Mouse (Mus musculus) kidney, embryonic 14.5 days (tissue): ENCODE data around the gene Hspb2. TPM values are rescaled to one million over a fixed set of nuclear protein-coding genes. Genes with fewer than 3 reads are reported as not detected.

Source experiments
- ATAC-seq: fragments of 200-750 bp; cut with Nextera tagmentation; 2 replicates; pipeline ENCODE4 v1.8.0; 2017; ENCODE audit warnings: moderate number of reproducible peaks, mild to moderate bottlenecking, moderate TSS enrichment, moderate library complexity; ENCODE audit not compliant: low FRiP score, low TSS enrichment
- H3K27ac ChIP-seq: fragments of 300-500 bp; sonication (generic); 2 replicates; pipeline ENCODE4 v1.5.1; 2014; ENCODE audit warnings: low read depth, mild to moderate bottlenecking, low read length, moderate library complexity, mixed read lengths
- H3K27me3 ChIP-seq: fragments of 300-500 bp; sonication (generic); 2 replicates; pipeline ENCODE4 v1.6.1; 2014; ENCODE audit warnings: mild to moderate bottlenecking, low read length; ENCODE audit not compliant: control insufficient read depth, insufficient read depth
- H3K36me3 ChIP-seq: fragments of 300-500 bp; sonication (generic); 2 replicates; pipeline ENCODE4 v1.6.1; 2014; ENCODE audit warnings: low read length, mixed read lengths; ENCODE audit not compliant: control insufficient read depth, insufficient read depth
- H3K4me1 ChIP-seq: fragments of 300-500 bp; sonication (generic); 2 replicates; pipeline ENCODE4 v1.6.1; 2014; ENCODE audit warnings: low read length, mixed read lengths; ENCODE audit not compliant: control insufficient read depth, insufficient read depth
- H3K4me2 ChIP-seq: fragments of 300-500 bp; sonication (generic); replicated peaks from 2 replicates; pipeline ENCODE4 v1.6.1; 2014; ENCODE audit warnings: low read depth, mild to moderate bottlenecking, low read length
- H3K4me3 ChIP-seq: fragments of 300-500 bp; sonication (generic); 2 replicates; pipeline ENCODE4 v1.5.1; 2014; ENCODE audit warnings: mild to moderate bottlenecking, low read length
- H3K9ac ChIP-seq: fragments of 300-500 bp; sonication (generic); 2 replicates; pipeline ENCODE4 v1.6.1; 2014; ENCODE audit warnings: low read depth, mild to moderate bottlenecking, low read length, moderate library complexity
- H3K9me3 ChIP-seq: fragments of 300-500 bp; sonication (generic); 2 replicates; pipeline ENCODE4 v1.6.1; 2016; ENCODE audit warnings: low read length; ENCODE audit not compliant: control insufficient read depth
- WGBS: fragments of 180-500 bp; shearing (Covaris S2); extraction: QIAGEN DNeasy Blood & Tissue Kit; methylation state at CpG from one replicate; pipeline ENCODE4 v1.1.7; 2014; 5-methylcytosine and 5-hydroxymethylcytosine counted together
- polyA plus RNA-seq: library from polyadenylated mRNA; unstranded; fragments of >200 nt; fragmentation: Nextera tagmentation; extraction: Ambion mirVana; gene quantifications from 2 replicates; pipeline ENCODE4 v1.2.1, GENCODE M21; 2014

The Hspb2 gene
- polyA plus RNA-seq, 1 experiment from 2014 or later = 0.72 TPM

DNA sequence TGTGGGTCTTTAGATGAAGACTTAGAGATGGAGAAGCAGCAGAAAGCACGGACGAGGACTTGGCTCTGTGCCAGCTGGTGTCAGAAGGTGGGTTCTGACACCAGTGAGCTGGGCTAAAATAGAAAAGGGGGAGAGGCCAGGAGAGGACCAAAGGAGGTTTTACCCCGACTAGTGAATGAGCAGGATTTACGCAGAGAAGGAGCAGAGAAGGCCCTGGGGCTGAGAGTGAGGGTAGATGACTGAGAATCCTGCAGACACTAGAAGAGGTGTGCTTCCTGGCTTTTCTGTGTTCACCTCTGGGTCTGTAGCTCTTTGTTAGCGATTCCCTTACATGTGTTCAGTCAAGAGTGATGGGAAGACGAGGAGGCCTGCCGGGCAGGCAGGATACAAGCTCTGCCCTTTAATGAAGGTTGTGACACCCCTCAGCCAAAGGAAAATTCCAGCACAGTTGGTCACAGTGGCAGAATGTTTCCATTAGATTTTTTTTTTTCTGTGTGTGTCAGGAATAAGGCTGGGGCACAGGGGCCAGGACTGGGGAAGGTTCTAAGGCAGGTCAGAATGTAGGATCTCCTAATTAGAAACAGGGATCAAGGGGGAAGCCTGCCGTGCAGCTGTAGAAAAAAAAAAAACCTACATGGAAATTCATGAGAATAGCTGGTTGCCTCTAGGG, 26.1 kb downstream of the Hspb2 start:
- WGBS = 47% methylated on average over 8 of the region's 8 CpGs
- H3K4me2 ChIP-seq = no peak overlapping the region
- ATAC-seq = no peak

DNA sequence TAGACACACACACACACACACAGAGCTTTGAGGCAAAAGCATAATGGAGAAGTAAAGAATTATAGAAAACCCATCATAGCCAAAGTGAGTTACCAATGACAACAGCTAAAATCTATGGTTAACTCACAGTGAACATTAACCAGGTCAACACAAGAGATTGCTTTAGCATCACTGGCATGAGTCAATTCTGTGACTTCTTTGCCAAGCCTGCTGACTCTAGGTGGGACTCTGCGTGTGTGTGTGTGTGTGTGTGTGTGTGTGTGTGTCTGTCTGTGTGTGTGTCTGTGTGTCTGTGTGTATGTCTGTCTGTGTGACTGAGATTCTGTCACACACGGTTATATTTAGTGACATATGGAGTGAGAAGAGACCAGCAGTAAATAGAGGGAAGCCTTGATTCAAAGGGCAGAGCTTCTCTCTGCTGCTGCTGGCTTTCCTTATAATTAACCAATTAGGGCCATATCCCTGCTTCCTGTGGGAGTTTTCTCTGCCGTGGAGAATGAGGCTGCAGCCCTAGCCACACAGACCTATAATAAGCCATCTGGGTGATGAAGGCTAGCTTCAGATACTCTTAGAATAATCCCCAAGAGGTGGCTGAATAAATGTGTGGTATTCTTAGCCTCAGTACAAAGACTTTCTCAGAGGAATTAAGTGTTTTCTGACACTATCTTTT, 27.4 kb downstream of the Hspb2 start:
- no peak overlapping the region for H3K27ac ChIP-seq
- H3K4me1 ChIP-seq = peaks cover 4% of the 10 kb centered on the region; the same call in 1 of the 2 replicates
- H3K27me3 ChIP-seq = no peaks in the 10 kb centered on the region
- no peak overlapping the region for H3K4me3 ChIP-seq
- ATAC-seq = no peak
- no peaks in the 10 kb centered on the region for H3K9me3 ChIP-seq
- 45% methylated on average over 3 of the region's 3 CpGs for WGBS
- H3K36me3 ChIP-seq = no peaks in the 10 kb centered on the region
- no peak overlapping the region for H3K4me2 ChIP-seq
- no peak overlapping the region for H3K9ac ChIP-seq

More for the DNA sequence above, 26.1 kb downstream of the Hspb2 start:
- Histone ChIP-seq H3K4me1 (peaks cover 4% of the 10 kb centered on the region; the same call in 1 of the 2 replicates), H3K27ac (no peak overlapping the region), H3K27me3 (no peaks in the 10 kb centered on the region), H3K36me3 (no peaks in the 10 kb centered on the region), H3K9ac (no peak overlapping the region), H3K4me3 (no peak overlapping the region), H3K9me3 (no peaks in the 10 kb centered on the region)

DNA sequence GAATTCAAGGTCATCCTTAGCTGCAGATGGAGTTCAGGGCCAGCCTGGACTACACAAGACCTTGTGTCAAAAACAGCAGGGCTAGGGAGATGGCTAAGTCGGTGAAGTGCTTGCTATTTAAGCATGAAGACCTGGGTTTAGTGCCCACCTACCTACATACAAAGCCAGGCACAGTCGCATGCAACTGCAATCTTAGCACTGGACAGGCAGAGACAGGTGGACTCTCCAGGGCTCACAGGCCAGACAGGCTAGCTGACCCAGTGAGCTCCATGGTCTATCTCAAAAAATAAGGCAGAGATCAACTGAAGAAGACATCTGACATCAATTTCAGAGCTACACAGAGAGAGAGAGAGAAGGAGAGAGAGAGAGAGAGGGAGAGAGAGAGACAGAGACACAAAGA, 28.0 kb downstream of the Hspb2 start:
- Histone ChIP-seq H3K4me3 (no peak overlapping the region), H3K9ac (no peak overlapping the region), H3K4me2 (no peak overlapping the region), H3K36me3 (no peaks in the 10 kb centered on the region), H3K27me3 (no peaks in the 10 kb centered on the region), H3K9me3 (no peaks in the 10 kb centered on the region), H3K4me1 (peaks cover 4% of the 10 kb centered on the region; the same call in 1 of the 2 replicates), H3K27ac (no peak overlapping the region)
- 90% methylated on average over 2 of the region's 2 CpGs for WGBS
- no peak for ATAC-seq

DNA sequence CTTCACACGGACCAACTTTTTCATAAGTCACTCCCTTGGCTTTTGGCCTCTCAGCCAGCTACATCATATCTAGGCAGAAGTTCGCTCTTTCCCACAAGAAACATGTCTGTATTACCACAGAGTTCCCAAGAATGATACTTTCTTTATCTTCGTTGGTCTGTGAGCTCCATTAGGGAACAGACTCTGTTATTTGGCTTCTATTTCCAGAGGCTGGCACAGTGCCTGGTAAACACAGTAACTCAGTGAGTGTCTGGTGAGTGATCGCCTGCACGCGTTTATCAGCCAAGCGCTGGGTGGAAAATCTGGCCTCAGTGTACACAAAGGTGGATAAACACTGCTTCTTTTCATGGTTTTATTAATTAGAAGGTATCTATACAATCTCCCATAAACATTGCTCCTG, 28.7 kb downstream of the Hspb2 start:
- ATAC-seq = no peak
- no peak overlapping the region for H3K9ac ChIP-seq
- H3K36me3 ChIP-seq = no peaks in the 10 kb centered on the region
- H3K9me3 ChIP-seq = no peaks in the 10 kb centered on the region
- H3K4me3 ChIP-seq = no peak overlapping the region
- H3K27me3 ChIP-seq = no peaks in the 10 kb centered on the region
- no peak overlapping the region for H3K4me2 ChIP-seq
- 74% methylated on average over 7 of the region's 7 CpGs for WGBS
- H3K4me1 ChIP-seq = peaks cover 4% of the 10 kb centered on the region; the same call in 1 of the 2 replicates
- no peak overlapping the region for H3K27ac ChIP-seq

DNA sequence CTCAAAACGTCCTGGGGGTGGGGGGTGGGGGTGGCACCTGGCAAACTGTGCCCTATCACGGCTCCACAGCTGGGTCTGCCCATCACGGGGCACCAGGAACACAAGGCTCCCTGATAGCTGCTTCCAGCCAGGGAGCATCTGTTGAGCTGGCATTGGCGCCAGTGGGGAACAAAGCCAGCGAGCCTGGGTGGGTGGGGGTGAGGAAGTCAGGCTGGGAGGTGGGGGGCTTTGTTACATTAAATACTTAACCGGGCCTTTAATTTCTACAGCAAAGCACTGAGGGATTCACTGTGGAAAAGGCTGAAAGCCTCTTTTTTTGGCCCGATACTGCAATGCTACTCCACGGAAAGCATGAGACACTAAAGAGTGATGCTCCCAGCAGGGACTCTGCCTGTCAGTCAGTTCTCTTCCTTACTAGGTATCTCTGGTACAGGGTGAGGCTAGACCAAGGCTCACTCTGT, 29.7 kb downstream of the Hspb2 start:
- no peak for ATAC-seq

DNA sequence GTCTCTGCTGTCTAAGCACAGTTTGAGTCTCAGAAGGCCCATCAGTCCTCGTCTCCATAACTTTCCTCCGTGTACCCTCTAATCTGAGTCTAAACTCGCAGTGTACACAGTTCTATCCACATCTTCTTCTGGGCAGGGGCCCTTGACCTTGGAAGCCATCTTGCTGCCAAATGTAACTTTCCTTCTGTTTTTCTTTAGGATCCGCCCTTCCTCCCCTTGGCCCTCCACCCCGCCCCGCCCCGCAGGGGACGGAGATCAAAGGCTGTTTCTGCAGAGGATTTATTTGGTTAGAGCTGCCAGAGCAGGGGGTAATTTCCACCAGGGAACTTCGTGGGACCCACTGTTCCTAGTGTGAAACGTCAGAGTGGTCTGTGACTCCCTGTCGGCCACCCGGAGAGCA, 31.1 kb downstream of the Hspb2 start:
- Histone ChIP-seq H3K27ac (no peak overlapping the region), H3K4me3 (no peak overlapping the region), H3K4me1 (no peaks in the 10 kb centered on the region), H3K27me3 (no peaks in the 10 kb centered on the region), H3K9ac (no peak overlapping the region), H3K9me3 (no peaks in the 10 kb centered on the region), H3K36me3 (no peaks in the 10 kb centered on the region), H3K4me2 (no peak overlapping the region)
- whole genome bisulfite sequencing = 9% methylated on average over 12 of the region's 12 CpGs
- ATAC-seq = peak; percentile 46; the same call in 1 of the 2 replicates

More for the DNA sequence above, 29.7 kb downstream of the Hspb2 start:
- 52% methylated on average over 8 of the region's 8 CpGs for WGBS
- Histone ChIP-seq H3K36me3 (no peaks in the 10 kb centered on the region), H3K9me3 (no peaks in the 10 kb centered on the region), H3K27ac (no peak overlapping the region), H3K27me3 (no peaks in the 10 kb centered on the region), H3K4me3 (no peak overlapping the region), H3K9ac (no peak overlapping the region), H3K4me1 (peaks cover 4% of the 10 kb centered on the region; the same call in 1 of the 2 replicates), H3K4me2 (no peak overlapping the region)

DNA sequence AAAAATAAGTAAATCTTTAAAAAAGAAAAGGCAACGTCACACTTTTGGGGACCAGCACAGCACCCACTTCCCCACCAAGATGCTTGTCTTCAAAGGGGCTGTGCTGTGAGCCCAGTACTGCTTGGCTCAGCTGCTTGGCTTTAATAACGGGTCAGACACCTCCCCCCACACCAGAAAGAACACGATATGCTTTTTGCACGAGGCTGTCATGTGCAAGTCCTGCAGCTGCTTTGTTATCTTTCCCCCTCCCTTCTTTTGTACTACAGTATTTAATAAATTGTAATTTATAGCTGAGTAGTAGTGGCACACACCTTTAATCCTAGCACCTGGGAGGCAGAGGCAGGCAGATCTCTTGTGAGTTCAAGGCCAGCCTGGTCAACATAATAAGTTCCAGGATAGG, 33.3 kb downstream of the Hspb2 start:
- no peak overlapping the region for H3K9ac ChIP-seq
- 65% methylated on average over 4 of the region's 4 CpGs for WGBS

DNA sequence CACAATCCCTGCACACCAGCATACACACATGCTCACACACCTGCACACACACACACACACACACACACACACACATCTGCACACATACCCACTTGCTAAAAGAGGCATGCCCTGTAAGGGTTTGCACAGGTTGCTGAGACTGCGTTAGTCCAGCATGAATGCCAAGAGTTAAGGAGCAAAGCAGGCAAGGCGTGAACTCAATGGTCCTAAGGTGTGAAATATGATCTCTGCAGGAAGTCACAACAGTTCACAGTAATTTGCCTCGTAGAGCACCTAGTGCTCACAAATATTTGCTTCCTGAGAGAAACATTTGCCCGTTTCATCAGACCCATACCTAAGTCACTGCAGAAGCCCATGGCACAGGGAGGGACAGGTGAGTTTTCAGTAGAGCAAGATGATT, 38.0 kb downstream of the Hspb2 start:
- no peaks in the 10 kb centered on the region for H3K9me3 ChIP-seq
- no peak overlapping the region for H3K4me2 ChIP-seq
- H3K4me3 ChIP-seq = no peak overlapping the region
- H3K27ac ChIP-seq = no peak overlapping the region
- no peak for ATAC-seq
- H3K27me3 ChIP-seq = no peaks in the 10 kb centered on the region
- H3K9ac ChIP-seq = no peak overlapping the region
- no peaks in the 10 kb centered on the region for H3K36me3 ChIP-seq
- 21% methylated on average over 4 of the region's 4 CpGs for WGBS
- H3K4me1 ChIP-seq = no peaks in the 10 kb centered on the region

More for the DNA sequence above, 33.3 kb downstream of the Hspb2 start:
- Histone ChIP-seq H3K36me3 (no peaks in the 10 kb centered on the region), H3K27me3 (no peaks in the 10 kb centered on the region), H3K4me1 (no peaks in the 10 kb centered on the region), H3K9me3 (no peaks in the 10 kb centered on the region), H3K4me3 (no peak overlapping the region), H3K4me2 (no peak overlapping the region), H3K27ac (no peak overlapping the region)
- no peak for ATAC-seq

DNA sequence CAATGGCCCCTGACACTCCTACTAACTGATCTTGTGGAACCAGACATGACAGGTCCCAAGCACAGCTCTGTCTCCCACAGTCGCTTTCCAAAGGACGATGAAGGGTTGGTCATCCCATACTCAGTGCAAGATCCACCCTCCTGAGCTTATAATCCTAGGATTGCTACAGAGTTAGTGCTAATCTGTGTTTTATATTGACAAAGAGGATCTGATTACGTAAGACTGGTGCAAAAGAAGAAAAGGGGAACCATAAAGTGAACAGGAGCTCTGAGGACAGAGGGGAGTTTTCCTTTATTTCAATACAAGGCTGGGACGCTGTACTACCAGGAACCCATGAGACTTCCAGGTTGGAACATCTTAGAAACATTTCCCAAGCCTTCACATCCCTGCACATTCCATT, 40.8 kb downstream of the Hspb2 start:
- no peaks in the 10 kb centered on the region for H3K27me3 ChIP-seq
- no peak overlapping the region for H3K4me2 ChIP-seq
- H3K4me1 ChIP-seq = no peaks in the 10 kb centered on the region
- H3K9ac ChIP-seq = no peak overlapping the region
- H3K36me3 ChIP-seq = no peaks in the 10 kb centered on the region
- 86% methylated on average over 4 of the region's 4 CpGs for WGBS
- ATAC-seq = no peak
- no peaks in the 10 kb centered on the region for H3K9me3 ChIP-seq
- no peak overlapping the region for H3K4me3 ChIP-seq
- H3K27ac ChIP-seq = no peak overlapping the region
